Mouse (Mus musculus) Muller cell, postnatal 12 days (primary cell): ENCODE measurements around the gene Cdc14a.

Experiments used
- DNase-seq: peaks from one replicate; pipeline ENCODE4 v3.0.0-alpha.2; 2015; ENCODE audit errors: inconsistent ontology term

The Cdc14a gene

GRCm38 (mm10) chr3:116329023-116329762 lies 94.6 kb downstream of the Cdc14a start:
- DNase-seq = peak; percentile 79

DNA sequence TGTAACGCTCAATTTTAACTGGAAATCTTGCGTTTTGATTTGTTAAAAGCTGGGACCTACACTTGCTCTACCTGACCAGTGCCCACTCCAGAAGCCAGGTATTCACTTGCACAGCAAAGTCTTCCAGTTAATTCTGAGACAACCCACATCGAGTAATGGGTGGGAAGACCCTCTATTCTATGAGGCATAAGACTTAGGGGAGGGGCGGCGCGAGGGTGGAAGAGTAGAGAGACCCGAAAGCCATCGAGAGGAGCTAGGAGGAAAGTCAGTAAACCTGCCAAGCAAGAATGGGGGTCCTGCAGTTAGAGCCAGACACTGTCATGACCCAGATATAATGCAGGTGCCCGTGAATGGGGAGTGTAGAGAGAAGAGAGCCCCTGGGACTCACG lies 96.2 kb downstream of the Cdc14a start:
- no peak for DNase-seq

DNA sequence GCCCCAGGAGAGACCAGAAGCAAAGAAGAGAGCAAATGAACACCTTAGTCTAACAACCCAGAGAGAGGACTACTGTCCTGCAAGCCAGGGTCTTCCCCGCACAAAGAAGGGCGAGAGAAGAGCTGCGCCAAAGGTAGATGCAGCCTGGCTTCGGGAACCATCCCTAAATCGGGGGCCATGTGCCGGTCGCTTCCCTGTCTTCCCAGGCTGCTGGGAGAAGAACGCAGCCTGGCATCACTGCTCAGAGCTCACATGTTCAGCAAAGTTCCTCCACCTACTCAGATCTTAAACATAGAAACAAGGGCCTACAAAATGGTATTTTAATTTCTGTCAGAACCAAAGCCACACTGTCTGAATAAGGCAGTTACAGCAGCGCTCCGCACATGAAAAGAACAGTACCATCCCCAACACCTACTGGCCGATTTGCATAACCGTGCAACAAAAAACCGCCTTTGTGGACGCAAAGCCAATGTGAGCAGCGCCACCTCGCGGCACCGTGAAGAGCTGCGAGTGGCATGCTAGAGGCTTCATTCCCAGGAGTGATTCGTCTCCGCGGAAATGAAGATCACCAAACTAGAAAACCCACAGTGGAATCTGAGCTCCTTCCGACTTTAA lies 96.7 kb downstream of the Cdc14a start:
- peak; percentile 76 for DNase-seq

DNA sequence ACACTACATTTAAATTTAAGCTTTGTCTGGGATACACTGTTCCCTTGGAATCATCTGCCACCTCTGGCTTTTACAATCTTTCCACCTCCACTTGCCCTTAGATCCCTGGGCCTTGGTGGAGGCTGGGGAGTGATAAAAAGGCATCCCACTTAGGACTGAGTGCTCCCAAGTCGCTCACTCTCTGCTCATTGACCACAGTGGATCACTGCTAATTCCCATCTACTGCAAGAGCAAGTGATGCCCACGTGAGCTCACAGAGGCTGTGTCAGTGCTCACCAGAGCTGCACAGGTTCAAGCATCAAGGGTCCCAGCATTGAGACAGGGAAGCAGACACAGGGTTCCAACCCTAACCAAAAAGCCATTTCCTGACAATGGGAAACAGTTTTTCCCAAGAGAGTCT lies 98.3 kb downstream of the Cdc14a start:
- DNase-seq = no peak

DNA sequence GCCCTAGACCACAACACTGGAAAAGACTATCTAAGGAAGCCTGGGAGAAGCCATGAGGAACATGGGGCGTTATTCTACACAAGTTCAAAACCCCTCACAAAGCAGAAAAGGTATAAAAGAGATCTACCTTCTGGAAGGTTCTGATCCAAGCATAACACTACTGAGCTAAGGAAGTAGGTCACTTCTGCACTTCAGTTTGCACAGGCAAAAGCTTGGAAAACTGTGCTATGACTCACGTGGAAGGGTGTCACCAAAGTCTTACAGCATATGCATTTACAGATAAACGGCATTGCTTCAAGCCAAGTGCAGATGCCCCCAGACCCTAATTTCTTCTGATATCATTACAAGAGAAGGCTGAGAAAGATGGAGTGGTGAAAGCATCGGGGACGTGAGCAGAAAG lies 104.1 kb downstream of the Cdc14a start:
- no peak for DNase-seq

DNA sequence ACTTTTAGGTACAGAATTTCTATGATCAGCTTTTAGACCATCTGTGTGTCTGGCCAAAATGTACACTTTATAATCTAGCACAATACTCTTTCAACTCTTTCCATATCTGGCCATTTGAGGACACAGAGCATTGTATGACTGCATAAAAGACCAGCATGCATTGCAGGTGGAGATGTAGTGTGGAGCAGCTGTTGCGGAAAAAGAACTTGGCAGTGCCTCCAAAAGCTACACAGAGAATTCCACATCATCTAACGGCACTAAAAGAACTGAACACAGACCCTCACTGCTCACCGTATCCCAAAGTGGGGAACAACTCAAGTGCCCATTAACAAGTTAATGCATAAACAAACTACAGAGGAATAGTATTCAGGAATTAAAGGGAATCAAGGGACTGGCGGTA lies 112.0 kb downstream of the Cdc14a start:
- DNase-seq = no peak

DNA sequence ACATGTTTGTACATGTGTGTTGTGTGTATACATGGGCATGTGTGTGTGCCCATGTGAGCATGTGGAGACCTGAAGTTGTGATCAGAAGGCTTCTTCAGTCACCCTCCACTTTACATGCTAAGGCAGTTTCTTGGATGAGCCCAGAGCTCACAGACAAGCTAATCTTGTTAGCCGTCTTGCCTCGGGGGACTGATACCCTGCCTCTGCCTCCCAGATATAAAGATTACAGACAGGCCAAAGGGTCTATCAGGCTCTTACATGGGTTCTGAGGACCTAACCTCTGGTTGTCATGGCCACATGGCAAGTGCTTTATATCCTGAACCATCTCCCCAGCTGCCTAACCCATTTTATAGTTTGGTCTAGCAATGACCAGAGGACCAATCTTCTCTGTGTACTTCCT lies 112.7 kb downstream of the Cdc14a start:
- no peak for DNase-seq

- DNase-seq = no peak
Observed at GRCm38 (mm10) chr3:116310672-116311071, 113.2 kb downstream of the Cdc14a start.

GRCm38 (mm10) chr3:116310033-116310432 lies 113.8 kb downstream of the Cdc14a start:
- DNase-seq = no peak

GRCm38 (mm10) chr3:116304800-116305753 lies 118.8 kb downstream of the Cdc14a start:
- DNase-seq = peak; percentile 26

GRCm38 (mm10) chr3:116302581-116302980 lies 121.3 kb downstream of the Cdc14a start:
- no peak for DNase-seq

- no peak for DNase-seq
Observed at GRCm38 (mm10) chr3:116301754-116302153, 122.1 kb downstream of the Cdc14a start.

- DNase-seq = no peak
Observed at GRCm38 (mm10) chr3:116298727-116299126, 125.1 kb downstream of the Cdc14a start.

GRCm38 (mm10) chr3:116298003-116298402 lies 125.8 kb downstream of the Cdc14a start:
- DNase-seq = no peak

DNA sequence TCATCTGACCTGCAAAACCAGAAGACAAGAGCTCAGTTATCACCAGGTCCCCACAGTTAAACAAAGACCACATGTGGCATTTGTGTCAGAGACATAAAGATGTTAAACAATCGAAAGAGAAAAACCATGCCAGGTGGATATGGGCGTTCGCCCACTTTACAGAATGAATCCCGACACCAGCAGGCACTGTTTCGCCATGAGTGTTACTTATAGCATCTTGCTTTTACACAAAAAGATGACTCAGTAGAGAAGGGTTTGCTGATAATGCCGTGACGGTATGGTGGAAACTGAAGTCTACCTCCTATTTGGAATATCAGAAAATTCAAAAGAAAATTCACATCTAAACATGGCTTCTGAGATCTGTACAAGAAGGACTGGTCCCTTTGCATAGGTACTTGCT lies 126.7 kb downstream of the Cdc14a start:
- DNase-seq = no peak

- DNase-seq = no peak
Observed at GRCm38 (mm10) chr3:116290041-116290815, 133.6 kb downstream of the Cdc14a start.

DNA sequence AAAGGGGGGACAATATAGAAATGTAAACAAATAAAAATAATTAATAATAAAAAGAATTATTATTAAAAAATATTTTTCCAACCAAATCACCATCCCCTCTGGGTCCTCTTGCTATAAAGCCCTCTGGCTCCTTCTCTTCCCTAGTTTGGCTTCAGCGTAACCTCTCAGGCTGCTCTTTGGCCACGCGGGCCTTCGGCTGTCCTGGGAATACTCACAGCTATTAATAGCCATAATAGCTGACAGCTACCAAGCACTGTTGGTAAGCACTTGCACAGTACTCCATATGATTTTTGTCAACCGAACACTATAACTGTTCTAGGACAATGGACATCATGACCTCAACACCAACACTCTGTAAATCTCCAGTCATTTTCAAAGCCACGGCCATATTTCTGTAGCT lies 135.0 kb downstream of the Cdc14a start:
- no peak for DNase-seq

GRCm38 (mm10) chr3:116284735-116285134 lies 139.1 kb downstream of the Cdc14a start:
- no peak for DNase-seq

GRCm38 (mm10) chr3:116283996-116284395 lies 139.8 kb downstream of the Cdc14a start:
- DNase-seq = no peak

DNA sequence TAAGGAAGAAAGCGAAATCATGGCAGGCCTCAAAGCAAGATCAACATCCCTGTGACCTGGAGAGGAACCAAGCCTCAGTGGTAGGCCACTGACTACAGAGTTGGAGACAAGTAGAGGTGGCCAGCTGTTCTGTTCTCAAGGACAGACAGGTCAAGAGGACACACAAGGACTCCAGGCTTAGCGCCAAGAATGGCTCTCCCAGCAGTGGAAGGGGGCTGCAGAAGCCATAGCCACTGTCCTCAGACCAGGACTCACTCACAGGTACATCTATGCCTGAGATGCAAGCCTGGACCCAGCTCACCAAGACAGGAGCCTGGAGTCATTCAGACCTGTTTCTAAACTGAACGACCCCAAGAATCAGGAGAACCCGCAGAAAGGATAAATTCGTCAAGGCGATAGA lies 142.2 kb downstream of the Cdc14a start:
- DNase-seq = no peak

DNA sequence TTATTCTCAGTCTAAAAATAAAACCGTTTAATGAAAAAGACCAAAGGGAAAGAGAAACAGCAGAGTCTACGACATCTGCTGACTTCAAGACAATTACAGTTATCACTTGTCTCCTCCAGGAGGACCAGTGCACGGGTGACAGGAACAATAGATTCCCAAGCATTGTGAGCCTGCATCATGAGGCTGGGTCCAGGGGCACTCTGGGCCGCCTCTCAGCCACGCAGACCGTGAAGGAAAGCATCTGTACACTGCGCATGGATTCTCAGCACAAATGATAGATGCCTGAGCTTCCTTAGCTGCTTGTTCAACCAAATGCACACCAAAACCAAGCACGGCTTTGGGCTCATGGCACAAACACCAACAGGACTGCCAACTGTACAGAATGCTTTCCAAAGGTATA lies 146.7 kb downstream of the Cdc14a start:
- DNase-seq = no peak

DNA sequence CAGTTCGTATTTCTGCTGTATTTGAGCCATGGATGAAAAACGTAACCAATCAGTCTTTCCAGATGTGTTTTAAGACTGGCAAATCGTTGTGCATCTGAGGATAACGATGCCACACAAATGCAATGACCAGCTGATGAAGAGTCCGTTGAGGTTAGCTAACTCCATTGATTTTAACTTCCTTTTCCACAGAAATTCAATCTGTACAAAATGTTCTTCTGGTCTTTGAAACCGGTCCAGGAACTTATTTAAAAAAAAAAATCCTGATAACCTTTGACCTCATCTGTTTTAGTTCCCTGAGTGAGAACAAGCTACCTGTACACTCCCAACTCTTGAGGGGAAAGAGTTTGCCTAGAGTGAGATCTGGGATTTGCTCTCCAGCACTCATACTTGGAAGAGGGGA lies 152.2 kb downstream of the Cdc14a start:
- no peak for DNase-seq
